In genomic region chr4:86325411-86325810, GRCm38 (mm10) we compare ENCODE assay signal across 17 mouse cellular contexts.
A peak's percentile ranks its signal among the peaks of the same experiment; 100 is the strongest.
DNase-seq lines count a peak whose midpoint lies in the region; ATAC-seq and TF ChIP-seq lines count a peak whose summit lies in the region.
"Had no signal": no experiment of that assay in that cellular context is flagged by ENCODE, and none has a peak within 500 bp of the region (broad histone marks: within the 10 kb centered on the region; RNA-seq: fewer than 3 reads in every experiment).

No protein-coding gene starts in this region.

- no peaks in the 10 kb centered on the region for H3K27me3 ChIP-seq in embryonic facial prominence, embryonic 12.5 days
- H3K27me3 ChIP-seq in embryonic facial prominence, embryonic 10.5 days (replicated peaks; ENCODE audit: low read depth, poor library complexity, severe bottlenecking) = no peaks in the 10 kb centered on the region
- no peaks in the 10 kb centered on the region for H3K27me3 ChIP-seq in heart, embryonic 15.5 days
- H3K27me3 ChIP-seq in lung, postnatal 0 days (replicated peaks; ENCODE audit: insufficient read depth, low read length) = no peaks in the 10 kb centered on the region
- H3K27me3 ChIP-seq in embryonic facial prominence, embryonic 14.5 days (replicated peaks; ENCODE audit: control insufficient read depth, insufficient read depth, low read length) = no peaks in the 10 kb centered on the region
- H3K27me3 ChIP-seq: limb, embryonic 12.5 days; liver, embryonic 12.5 days had no signal

- no peaks in the 10 kb centered on the region for H3K9me3 ChIP-seq in embryonic facial prominence, embryonic 12.5 days
- H3K9me3 ChIP-seq in embryonic facial prominence, embryonic 10.5 days = no peaks in the 10 kb centered on the region
- no peaks in the 10 kb centered on the region for H3K9me3 ChIP-seq in heart, embryonic 15.5 days (replicated peaks)
- H3K9me3 ChIP-seq in lung, postnatal 0 days (ENCODE audit: low read length) = no peaks in the 10 kb centered on the region
- H3K9me3 ChIP-seq in embryonic facial prominence, embryonic 14.5 days (ENCODE audit: control insufficient read depth, low read length) = no peaks in the 10 kb centered on the region
- H3K9me3 ChIP-seq: limb, embryonic 12.5 days; liver, embryonic 12.5 days had no signal

- no peak for TF ChIP-seq EP300 in lung, postnatal 0 days (IDR thresholded peaks at IDR 0.05)

- peaks cover 22% of the 10 kb centered on the region for H3K4me1 ChIP-seq in embryonic facial prominence, embryonic 12.5 days
- peaks cover 20% of the 10 kb centered on the region for H3K4me1 ChIP-seq in embryonic facial prominence, embryonic 10.5 days
- H3K4me1 ChIP-seq in heart, embryonic 15.5 days (replicated peaks) = peaks cover 23% of the 10 kb centered on the region
- no peaks in the 10 kb centered on the region; the same call in 1 of the 2 replicates for H3K4me1 ChIP-seq in lung, postnatal 0 days (ENCODE audit: insufficient read depth, low read depth, low read length)
- peaks cover 15% of the 10 kb centered on the region for H3K4me1 ChIP-seq in embryonic facial prominence, embryonic 14.5 days (ENCODE audit: control insufficient read depth, insufficient read depth, low read length)
- H3K4me1 ChIP-seq: liver, embryonic 12.5 days had no signal

- H3K9ac ChIP-seq in embryonic facial prominence, embryonic 12.5 days = no peak overlapping the region
- no peak overlapping the region for H3K9ac ChIP-seq in heart, embryonic 15.5 days
- H3K9ac ChIP-seq in lung, postnatal 0 days (replicated peaks; ENCODE audit: low read depth) = no peak overlapping the region
- no peak overlapping the region for H3K9ac ChIP-seq in embryonic facial prominence, embryonic 14.5 days (ENCODE audit: low read depth, low read length)
- H3K9ac ChIP-seq: forebrain, postnatal 0 days; limb, embryonic 12.5 days; liver, embryonic 12.5 days had no signal

- DNase-seq in embryonic facial prominence, embryonic 10.5 days (ENCODE audit: low spot score) = no peak
- DNase-seq in heart, postnatal 4 days = no peak
- DNase-seq in lung, postnatal 0 days (ENCODE audit: low spot score) = peak; percentile 31
- DNase-seq in lung, adult 18-20 months = no peak
- DNase-seq in embryonic facial prominence, embryonic 14.5 days (ENCODE audit: low spot score) = peak; percentile 65
- DNase-seq in thymus, postnatal 4 days = no peak
- DNase-seq: adrenal gland, postnatal 25 days; forebrain, postnatal 0 days; kidney, adult 18-20 months; lung, postnatal 10 days; retina, postnatal 1 day; thymus, postnatal 25 days had no signal

- no peak for TF ChIP-seq CTCF in lung, postnatal 0 days (IDR thresholded peaks at IDR 0.05)

- ATAC-seq in embryonic facial prominence, embryonic 12.5 days (ENCODE audit: insufficient number of reproducible peaks, insufficient read depth, low FRiP score, low TSS enrichment) = no peak
- ATAC-seq in heart, embryonic 15.5 days (replicated peaks; ENCODE audit: insufficient number of reproducible peaks, insufficient read depth, low FRiP score, low read depth) = no peak
- no peak for ATAC-seq in lung, postnatal 0 days
- ATAC-seq in embryonic facial prominence, embryonic 14.5 days (ENCODE audit: low read depth) = no peak
- ATAC-seq: forebrain, postnatal 0 days; liver, embryonic 12.5 days had no signal

- peak overlapping the region; percentile 30; the same call in 1 of the 2 replicates for H3K27ac ChIP-seq in embryonic facial prominence, embryonic 12.5 days
- H3K27ac ChIP-seq in embryonic facial prominence, embryonic 10.5 days (replicated peaks) = no peak overlapping the region
- peak overlapping the region; percentile 20; the same call in 1 of the 2 replicates for H3K27ac ChIP-seq in heart, embryonic 15.5 days
- no peak overlapping the region for H3K27ac ChIP-seq in lung, postnatal 0 days (ENCODE audit: low read length)
- no peak overlapping the region for H3K27ac ChIP-seq in embryonic facial prominence, embryonic 14.5 days (replicated peaks; ENCODE audit: low read depth, low read length)
- H3K27ac ChIP-seq: kidney, postnatal 0 days; limb, embryonic 12.5 days; liver, embryonic 12.5 days had no signal

- 48% methylated on average over 2 of the region's 2 CpGs for WGBS in embryonic facial prominence, embryonic 12.5 days
- WGBS in embryonic facial prominence, embryonic 10.5 days = 78% methylated on average over 2 of the region's 2 CpGs
- 49% methylated on average over 2 of the region's 2 CpGs for WGBS in heart, embryonic 15.5 days
- WGBS in lung, postnatal 0 days = 28% methylated on average over 2 of the region's 2 CpGs
- 43% methylated on average over 2 of the region's 2 CpGs for WGBS in embryonic facial prominence, embryonic 14.5 days

- H3K36me3 ChIP-seq in embryonic facial prominence, embryonic 12.5 days = no peaks in the 10 kb centered on the region; the same call in 1 of the 2 replicates
- no peaks in the 10 kb centered on the region for H3K36me3 ChIP-seq in embryonic facial prominence, embryonic 10.5 days (replicated peaks)
- H3K36me3 ChIP-seq in heart, embryonic 15.5 days = no peaks in the 10 kb centered on the region
- no peaks in the 10 kb centered on the region for H3K36me3 ChIP-seq in lung, postnatal 0 days (ENCODE audit: insufficient read depth, low read length)
- no peaks in the 10 kb centered on the region for H3K36me3 ChIP-seq in embryonic facial prominence, embryonic 14.5 days (ENCODE audit: control insufficient read depth, insufficient read depth, low read length)
- H3K36me3 ChIP-seq: limb, embryonic 12.5 days; liver, embryonic 12.5 days had no signal

- no peak overlapping the region for H3K4me2 ChIP-seq in embryonic facial prominence, embryonic 12.5 days (replicated peaks)
- no peak overlapping the region for H3K4me2 ChIP-seq in heart, embryonic 15.5 days
- H3K4me2 ChIP-seq in lung, postnatal 0 days (replicated peaks; ENCODE audit: low read depth, low read length) = no peak overlapping the region
- no peak overlapping the region for H3K4me2 ChIP-seq in embryonic facial prominence, embryonic 14.5 days (ENCODE audit: low read depth, low read length)
- H3K4me2 ChIP-seq: limb, embryonic 12.5 days; liver, embryonic 12.5 days had no signal

- no peak overlapping the region for H3K4me3 ChIP-seq in embryonic facial prominence, embryonic 12.5 days
- H3K4me3 ChIP-seq in embryonic facial prominence, embryonic 10.5 days = no peak overlapping the region
- H3K4me3 ChIP-seq in heart, embryonic 15.5 days = no peak overlapping the region
- no peak overlapping the region for H3K4me3 ChIP-seq in lung, postnatal 0 days (ENCODE audit: low read depth, low read length)
- no peak overlapping the region for H3K4me3 ChIP-seq in embryonic facial prominence, embryonic 14.5 days (ENCODE audit: low read depth, low read length)
- H3K4me3 ChIP-seq: limb, embryonic 12.5 days; liver, embryonic 12.5 days had no signal

Comparison
In these comparisons a context has a peak if more than half of its experiments do, and no peak if none do; other contexts are left out.
1. H3K27ac ChIP-seq: peak in embryonic facial prominence, embryonic 12.5 days (single experiment) and heart, embryonic 15.5 days (single experiment); none in embryonic facial prominence, embryonic 10.5 days (single experiment), lung, postnatal 0 days (single experiment) and embryonic facial prominence, embryonic 14.5 days (single experiment).
2. DNase-seq: peak in lung, postnatal 0 days (single experiment) and embryonic facial prominence, embryonic 14.5 days (single experiment); none in embryonic facial prominence, embryonic 10.5 days (single experiment), heart, postnatal 4 days (single experiment), lung, adult 18-20 months (0 of 2) and thymus, postnatal 4 days (single experiment).